22 mouse cellular contexts compared by ENCODE assay signal in the genomic region with DNA sequence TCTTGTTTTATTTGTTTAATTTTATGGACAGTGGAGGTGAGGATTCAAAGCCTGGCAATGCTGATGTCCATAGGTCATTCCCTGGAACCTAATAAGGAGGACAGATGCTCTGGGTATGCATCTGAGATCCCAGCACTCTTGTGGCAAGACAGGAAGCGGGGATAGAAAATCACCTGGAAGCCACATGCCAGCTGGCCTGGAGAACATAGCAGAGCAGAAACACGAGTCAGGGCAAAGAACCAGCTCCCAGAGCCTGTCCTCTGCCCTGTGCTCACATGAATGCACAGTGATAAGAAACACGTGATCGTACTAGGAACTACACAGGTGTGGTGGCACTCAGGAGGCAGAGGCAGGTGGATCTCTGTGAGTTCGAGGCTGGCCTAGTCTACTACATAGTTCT. TPM values are rescaled to one million over a fixed set of nuclear protein-coding genes. Genes with fewer than 3 reads are reported as not detected.
DNase-seq lines count a peak whose midpoint lies in the region; ATAC-seq and TF ChIP-seq lines count a peak whose summit lies in the region.
"Had no signal": no experiment of that assay in that cellular context is flagged by ENCODE, and none has a peak within 500 bp of the region (broad histone marks: within the 10 kb centered on the region; RNA-seq: fewer than 3 reads in every experiment).

No protein-coding gene starts in this region.

- no peak overlapping the region for H3K4me3 ChIP-seq in heart, embryonic 11.5 days (ENCODE audit: low read depth, low read length)
- no peak overlapping the region for H3K4me3 ChIP-seq in heart, embryonic 10.5 days
- H3K4me3 ChIP-seq in intestine, embryonic 14.5 days (ENCODE audit: low read depth, low read length) = no peak overlapping the region
- no peak overlapping the region for H3K4me3 ChIP-seq in intestine, embryonic 16.5 days (ENCODE audit: low read length)
- no peak overlapping the region for H3K4me3 ChIP-seq in liver, adult 2 months (ENCODE audit: insufficient read depth, low read depth, low read length)
- H3K4me3 ChIP-seq in liver, embryonic 12.5 days = no peak overlapping the region

- no peak overlapping the region for H3K9ac ChIP-seq in heart, embryonic 11.5 days (ENCODE audit: low read depth, low read length)
- 0 out of 2 replicates have a peak overlapping the region, but pooled peaks have one; percentile 22 for H3K9ac ChIP-seq in intestine, embryonic 14.5 days (ENCODE audit: low read length)
- H3K9ac ChIP-seq in intestine, embryonic 16.5 days (ENCODE audit: low read depth, low read length) = no peak overlapping the region
- H3K9ac ChIP-seq in liver, adult 2 months (ENCODE audit: low read depth, low read length) = no peak overlapping the region
- no peak overlapping the region for H3K9ac ChIP-seq in liver, embryonic 12.5 days

- DNase-seq in heart, adult 11 months = peak; percentile 57
- peak; percentile 42 for DNase-seq in heart, embryonic 10.5 days (ENCODE audit: low spot score)
- no peak for DNase-seq in heart, postnatal 25 days (ENCODE audit: low spot score)
- DNase-seq in intestine, embryonic 14.5 days (ENCODE audit: low spot score) = peak; percentile 25
- DNase-seq in liver, adult 2 months (ENCODE audit: extremely low read depth, low read depth, low spot score) = peak; percentile 66
- DNase-seq: adrenal gland, adult 2 months; adrenal gland, adult 8-10 months; adrenal gland, postnatal 10 days; adrenal gland, postnatal 14 days; adrenal gland, postnatal 25 days; adrenal gland, postnatal 36 days; B cell, adult 2 months; cerebellum, adult 11 months; cerebellum, adult 11-12 months had no signal

- peaks cover 47% of the 10 kb centered on the region for H3K36me3 ChIP-seq in heart, embryonic 11.5 days (ENCODE audit: control insufficient read depth, insufficient read depth, low read length)
- H3K36me3 ChIP-seq in heart, embryonic 10.5 days = peaks cover 92% of the 10 kb centered on the region
- peaks cover 88% of the 10 kb centered on the region for H3K36me3 ChIP-seq in intestine, embryonic 14.5 days (ENCODE audit: control insufficient read depth, insufficient read depth, low read length)
- peaks cover 26% of the 10 kb centered on the region for H3K36me3 ChIP-seq in intestine, embryonic 16.5 days (ENCODE audit: control insufficient read depth, insufficient read depth, low read length)
- H3K36me3 ChIP-seq in liver, adult 2 months (ENCODE audit: control insufficient read depth, insufficient read depth, low read length) = peaks cover 16% of the 10 kb centered on the region
- peaks cover 86% of the 10 kb centered on the region for H3K36me3 ChIP-seq in liver, embryonic 12.5 days

- ATAC-seq in heart, embryonic 11.5 days (replicated peaks; ENCODE audit: insufficient number of reproducible peaks, low FRiP score, low TSS enrichment) = no peak
- ATAC-seq in intestine, embryonic 14.5 days (replicated peaks; ENCODE audit: low FRiP score, low TSS enrichment, low read depth) = no peak
- no peak for ATAC-seq in intestine, embryonic 16.5 days
- no peak for ATAC-seq in liver, embryonic 12.5 days
- ATAC-seq: activated CD4-positive, CD25-positive, alpha-beta regulatory T cell, adult 4 months; CD4-positive, CD25-positive, alpha-beta regulatory T cell, adult 4 months; Patski had no signal

- 87% methylated on average over 5 of the region's 5 CpGs for WGBS in heart, embryonic 11.5 days (ENCODE audit: insufficient replicate concordance)
- 88% methylated on average over 5 of the region's 5 CpGs for WGBS in heart, embryonic 10.5 days
- WGBS in intestine, embryonic 14.5 days = 95% methylated on average over 5 of the region's 5 CpGs
- WGBS in intestine, embryonic 16.5 days = 90% methylated on average over 5 of the region's 5 CpGs
- 86% methylated on average over 5 of the region's 5 CpGs for WGBS in liver, adult 2 months
- whole genome bisulfite sequencing in liver, embryonic 12.5 days (ENCODE audit: insufficient replicate concordance) = 76% methylated on average over 5 of the region's 5 CpGs

- TF ChIP-seq CTCF in liver, adult 2 months (IDR thresholded peaks at IDR 0.05; ENCODE audit: low read depth, low read length) = no peak

- intact Hi-C loops in heart, postnatal 25 days (cut with DNase I) = no loop called here

- H3K9me3 ChIP-seq in heart, embryonic 11.5 days (replicated peaks; ENCODE audit: control insufficient read depth, low read length) = no peaks in the 10 kb centered on the region
- no peaks in the 10 kb centered on the region for H3K9me3 ChIP-seq in heart, embryonic 10.5 days
- H3K9me3 ChIP-seq in intestine, embryonic 14.5 days (ENCODE audit: control insufficient read depth, low read length) = no peaks in the 10 kb centered on the region
- no peaks in the 10 kb centered on the region for H3K9me3 ChIP-seq in intestine, embryonic 16.5 days (ENCODE audit: control insufficient read depth, low read length)
- H3K9me3 ChIP-seq in liver, embryonic 12.5 days (replicated peaks) = no peaks in the 10 kb centered on the region
- H3K9me3 ChIP-seq: G1E had no signal

- no peak overlapping the region for H3K27ac ChIP-seq in heart, embryonic 11.5 days (ENCODE audit: low read depth, low read length)
- no peak overlapping the region for H3K27ac ChIP-seq in heart, embryonic 10.5 days
- no peak overlapping the region for H3K27ac ChIP-seq in intestine, embryonic 14.5 days (ENCODE audit: low read depth)
- H3K27ac ChIP-seq in intestine, embryonic 16.5 days (ENCODE audit: low read length) = no peak overlapping the region
- H3K27ac ChIP-seq in liver, adult 2 months (replicated peaks; ENCODE audit: insufficient read depth, low read depth, low read length) = no peak overlapping the region
- H3K27ac ChIP-seq in liver, embryonic 12.5 days = no peak overlapping the region

- TF ChIP-seq POLR2A in liver, adult 2 months (IDR thresholded peaks at IDR 0.05; ENCODE audit: extremely low read depth, insufficient read depth, low read length) = no peak

- H3K79me2 ChIP-seq in liver, adult 2 months (ENCODE audit: control insufficient read depth, insufficient read depth, low read length) = no peaks in the 10 kb centered on the region

- H3K4me2 ChIP-seq in heart, embryonic 11.5 days = no peak overlapping the region
- no peak overlapping the region for H3K4me2 ChIP-seq in intestine, embryonic 14.5 days (ENCODE audit: low read length)
- no peak overlapping the region for H3K4me2 ChIP-seq in intestine, embryonic 16.5 days (ENCODE audit: low read depth, low read length)
- no peak overlapping the region for H3K4me2 ChIP-seq in liver, embryonic 12.5 days

- H3K4me1 ChIP-seq in heart, embryonic 11.5 days (ENCODE audit: control insufficient read depth, insufficient read depth, low read length) = peaks cover 8% of the 10 kb centered on the region; the same call in 1 of the 2 replicates
- no peaks in the 10 kb centered on the region for H3K4me1 ChIP-seq in heart, embryonic 10.5 days
- no peaks in the 10 kb centered on the region for H3K4me1 ChIP-seq in intestine, embryonic 14.5 days (replicated peaks; ENCODE audit: control insufficient read depth, insufficient read depth, low read length)
- no peaks in the 10 kb centered on the region for H3K4me1 ChIP-seq in intestine, embryonic 16.5 days (ENCODE audit: control insufficient read depth, insufficient read depth, low read length)
- H3K4me1 ChIP-seq in liver, adult 2 months (ENCODE audit: control insufficient read depth, insufficient read depth, low read length) = peaks cover 11% of the 10 kb centered on the region
- 0 out of 2 replicates have a peak, but pooled peaks cover 3% of the 10 kb centered on the region for H3K4me1 ChIP-seq in liver, embryonic 12.5 days

- H3K27me3 ChIP-seq in heart, embryonic 11.5 days (ENCODE audit: control insufficient read depth, insufficient read depth, low read length) = no peaks in the 10 kb centered on the region
- H3K27me3 ChIP-seq in heart, embryonic 10.5 days (ENCODE audit: insufficient read depth, poor library complexity, severe bottlenecking) = no peaks in the 10 kb centered on the region
- no peaks in the 10 kb centered on the region for H3K27me3 ChIP-seq in intestine, embryonic 14.5 days (replicated peaks; ENCODE audit: control insufficient read depth, insufficient read depth, low read length)
- no peaks in the 10 kb centered on the region for H3K27me3 ChIP-seq in intestine, embryonic 16.5 days (replicated peaks; ENCODE audit: control insufficient read depth, insufficient read depth, low read length)
- H3K27me3 ChIP-seq in liver, adult 2 months (ENCODE audit: control insufficient read depth, insufficient read depth, low read length) = no peaks in the 10 kb centered on the region
- H3K27me3 ChIP-seq in liver, embryonic 12.5 days (replicated peaks) = no peaks in the 10 kb centered on the region
- H3K27me3 ChIP-seq: CH12.LX, Patski had no signal

RNA-seq across cellular contexts. Expression of a gene that starts 34.1 kb away (rescaled TPM):
- polyA plus RNA-seq in heart, embryonic 11.5 days (2014; fragmentation: Nextera tagmentation; extraction: Ambion mirVana) = 212 and 239 TPM in 2 replicates
- polyA plus RNA-seq in heart, embryonic 10.5 days (2016; fragmentation: Nextera tagmentation; extraction: Ambion mirVana) = 220 and 234 TPM in 2 replicates
- 100 to 1,000 TPM; 117 to 136 TPM for total RNA-seq in heart, postnatal 25 days (2021)
- 258 and 299 TPM in 2 replicates for polyA plus RNA-seq in intestine, embryonic 14.5 days (2014; fragmentation: Nextera tagmentation; extraction: Ambion mirVana)
- polyA plus RNA-seq in intestine, embryonic 16.5 days (2015; fragmentation: Nextera tagmentation; extraction: Ambion mirVana) = 343 and 359 TPM in 2 replicates
- 109 and 112 TPM in 2 replicates for total RNA-seq in liver, adult 2 months (2014; rRNA removed)
- 246 and 305 TPM in 2 replicates for polyA plus RNA-seq in liver, adult 2 months (2012; rRNA removed)
- 141 and 143 TPM in 2 replicates for polyA plus RNA-seq in liver, embryonic 12.5 days (2016; fragmentation: Nextera tagmentation; extraction: Ambion mirVana)

RNA-seq across cellular contexts. Expression of a gene that starts 57.5 kb away (rescaled TPM):
- 18.9 and 23.0 TPM in 2 replicates for polyA plus RNA-seq in heart, embryonic 11.5 days (2014; fragmentation: Nextera tagmentation; extraction: Ambion mirVana)
- polyA plus RNA-seq in heart, embryonic 10.5 days (2016; fragmentation: Nextera tagmentation; extraction: Ambion mirVana) = 18.4 and 19.0 TPM in 2 replicates
- total RNA-seq in heart, postnatal 25 days (2021) = 1 to 10 TPM; 6.5 to 7.1 TPM
- polyA plus RNA-seq in intestine, embryonic 14.5 days (2014; fragmentation: Nextera tagmentation; extraction: Ambion mirVana) = 27.4 and 33.0 TPM in 2 replicates
- 15.7 and 17.3 TPM in 2 replicates for polyA plus RNA-seq in intestine, embryonic 16.5 days (2015; fragmentation: Nextera tagmentation; extraction: Ambion mirVana)
- 13.0 and 22.8 TPM in 2 replicates for total RNA-seq in liver, adult 2 months (2014; rRNA removed)
- polyA plus RNA-seq in liver, adult 2 months (2012; rRNA removed) = 4.9 and 6.1 TPM in 2 replicates
- polyA plus RNA-seq in liver, embryonic 12.5 days (2016; fragmentation: Nextera tagmentation; extraction: Ambion mirVana) = 10.9 and 12.7 TPM in 2 replicates
